Mouse (Mus musculus) spleen, adult 2 months (tissue): ENCODE measurements around the gene Arfgef2. TPM values are rescaled to one million over a fixed set of nuclear protein-coding genes. Genes with fewer than 3 reads are reported as not detected.

Experiments
- DNase-seq, 2 experiments: peaks; one replicate each; pipeline versions ENCODE4 v3.0.0 to v3.0.0-alpha.2; 2012 to 2021; ENCODE audit warnings: low spot score in 2 of 2, low read depth in 1 of 2
- H3K27ac ChIP-seq: fragments of 200-500 bp; 2 replicates; pipeline ENCODE4 v1.5.1; 2012; ENCODE audit warnings: low read length, inconsistent platforms; ENCODE audit not compliant: insufficient read depth
- H3K27me3 ChIP-seq: fragments of 200-500 bp; 2 replicates; pipeline ENCODE4 v1.6.1; 2012; ENCODE audit warnings: mild to moderate bottlenecking, moderate library complexity, low read length, inconsistent platforms; ENCODE audit not compliant: control insufficient read depth, insufficient read depth
- H3K36me3 ChIP-seq: fragments of 200-500 bp; 2 replicates; pipeline ENCODE4 v1.6.1; 2012; ENCODE audit warnings: mild to moderate bottlenecking, low read length, inconsistent platforms; ENCODE audit not compliant: control insufficient read depth, insufficient read depth
- H3K4me1 ChIP-seq: fragments of 200-500 bp; 2 replicates; pipeline ENCODE4 v1.6.1; 2011; ENCODE audit warnings: inconsistent platforms; ENCODE audit not compliant: control insufficient read depth, insufficient read depth, insufficient read length
- H3K4me3 ChIP-seq: fragments of 200-500 bp; 2 replicates; pipeline ENCODE4 v1.5.1; 2011; ENCODE audit warnings: mild to moderate bottlenecking, inconsistent platforms; ENCODE audit not compliant: insufficient read depth, insufficient read length; ENCODE audit errors: extremely low read depth
- CTCF ChIP-seq: fragments of 200-500 bp; IDR thresholded peaks from 2 replicates; pipeline ENCODE4 v1.5.1; 2011; ENCODE audit warnings: mild to moderate bottlenecking, inconsistent platforms; ENCODE audit not compliant: insufficient read depth, insufficient read length, insufficient replicate concordance; ENCODE audit errors: extremely low read depth
- POLR2A ChIP-seq: fragments of 200-500 bp; IDR thresholded peaks from 2 replicates; pipeline ENCODE4 v1.6.1; 2011; ENCODE audit warnings: low read depth, low read length, inconsistent platforms
- WGBS: fragments of 180-500 bp; shearing (Covaris S2); methylation state at CpG from one replicate; pipeline ENCODE4 v1.1.7; 2018; 5-methylcytosine and 5-hydroxymethylcytosine counted together
- polyA plus RNA-seq: library from polyadenylated mRNA; depleted of rRNA; stranded (reverse); fragments of >200 nt; gene quantifications from 2 replicates; pipeline ENCODE4 v1.2.3, GENCODE M21; 2012

The Arfgef2 gene
- polyA plus RNA-seq, 1 experiment = 11.6 TPM

- TF ChIP-seq POLR2A = no peak
- TF ChIP-seq CTCF = no peak
- Histone ChIP-seq H3K36me3 (no peaks in the 10 kb centered on the region), H3K4me1 (no peaks in the 10 kb centered on the region), H3K27me3 (no peaks in the 10 kb centered on the region), H3K27ac (no peak overlapping the region), H3K4me3 (no peak overlapping the region)
- DNase-seq = no peak
- WGBS = 69% methylated on average over 11 of the region's 11 CpGs
These were observed 30.0 kb upstream of the Arfgef2 start for GRCm38 (mm10) chr2:166775357-166775893.

GRCm38 (mm10) chr2:166776272-166776671 lies 29.1 kb upstream of the Arfgef2 start:
- peak; percentile 26; the same call in 1 of the 2 replicates for TF ChIP-seq CTCF
- TF ChIP-seq POLR2A = no peak
- no peaks in the 10 kb centered on the region; the same call in 1 of the 2 replicates for H3K4me1 ChIP-seq
- no peaks in the 10 kb centered on the region for H3K27me3 ChIP-seq
- WGBS = 50% methylated on average over 1 of the region's 2 CpGs
- peak in 1 of 2 experiments; percentile 61 for DNase-seq
- H3K4me3 ChIP-seq = no peak overlapping the region
- no peaks in the 10 kb centered on the region for H3K36me3 ChIP-seq
- no peak overlapping the region for H3K27ac ChIP-seq

GRCm38 (mm10) chr2:166779956-166780355 lies 25.4 kb upstream of the Arfgef2 start:
- Histone ChIP-seq H3K4me3 (no peak overlapping the region), H3K4me1 (no peaks in the 10 kb centered on the region; the same call in 1 of the 2 replicates), H3K27ac (no peak overlapping the region), H3K36me3 (no peaks in the 10 kb centered on the region), H3K27me3 (no peaks in the 10 kb centered on the region)
- no peak for DNase-seq
- TF ChIP-seq POLR2A = no peak
- no peak for TF ChIP-seq CTCF
- WGBS = 88% methylated on average over 8 of the region's 8 CpGs

GRCm38 (mm10) chr2:166780980-166781578 lies 24.3 kb upstream of the Arfgef2 start:
- TF ChIP-seq POLR2A (no peak), CTCF (peak; percentile 91; the same call in 1 of the 2 replicates)
- H3K4me3 ChIP-seq = no peak overlapping the region
- 20% methylated on average over 9 of the region's 9 CpGs for WGBS

GRCm38 (mm10) chr2:166784376-166784775 lies 21.0 kb upstream of the Arfgef2 start:
- no peaks in the 10 kb centered on the region; the same call in 1 of the 2 replicates for H3K4me1 ChIP-seq
- H3K4me3 ChIP-seq = no peak overlapping the region
- H3K36me3 ChIP-seq = no peaks in the 10 kb centered on the region
- H3K27me3 ChIP-seq = no peaks in the 10 kb centered on the region
- TF ChIP-seq CTCF (no peak), POLR2A (no peak)
- DNase-seq = no peak
- WGBS = 90% methylated on average over 6 of the region's 6 CpGs
- H3K27ac ChIP-seq = no peak overlapping the region

More at GRCm38 (mm10) chr2:166780980-166781578, 24.3 kb upstream of the Arfgef2 start:
- peak in 1 of 2 experiments; percentile 75 for DNase-seq
- Histone ChIP-seq H3K27ac (no peak overlapping the region), H3K36me3 (no peaks in the 10 kb centered on the region), H3K27me3 (no peaks in the 10 kb centered on the region), H3K4me1 (no peaks in the 10 kb centered on the region; the same call in 1 of the 2 replicates)

- Histone ChIP-seq H3K4me1 (no peaks in the 10 kb centered on the region; the same call in 1 of the 2 replicates), H3K36me3 (no peaks in the 10 kb centered on the region), H3K27me3 (0 out of 2 replicates have a peak, but pooled peaks cover 1% of the 10 kb centered on the region), H3K4me3 (peak overlapping the region; percentile 70), H3K27ac (no peak overlapping the region)
- TF ChIP-seq POLR2A (no peak), CTCF (no peak)
- DNase-seq = peak; percentile 75 to 86
- WGBS = under 1% methylated on average over 35 of the region's 35 CpGs
These were observed 18.9 kb upstream of the Arfgef2 start for GRCm38 (mm10) chr2:166786353-166787004.

GRCm38 (mm10) chr2:166791738-166792137 lies 13.7 kb upstream of the Arfgef2 start:
- Histone ChIP-seq H3K4me1 (peaks cover 4% of the 10 kb centered on the region; the same call in 1 of the 2 replicates), H3K36me3 (peaks cover 1% of the 10 kb centered on the region; the same call in 1 of the 2 replicates), H3K27me3 (0 out of 2 replicates have a peak, but pooled peaks cover 1% of the 10 kb centered on the region), H3K27ac (no peak overlapping the region), H3K4me3 (no peak overlapping the region)
- 82% methylated on average over 5 of the region's 5 CpGs for WGBS
- DNase-seq = no peak
- TF ChIP-seq CTCF = peak; percentile 24; the same call in 1 of the 2 replicates
- TF ChIP-seq POLR2A = no peak
